Mouse (Mus musculus): ENCODE results near the gene Them4. TPM values are rescaled to one million over a fixed set of nuclear protein-coding genes. Genes with fewer than 3 reads are reported as not detected.

The Them4 gene
- polyA plus RNA-seq, 1 experiment = not detected

DNA sequence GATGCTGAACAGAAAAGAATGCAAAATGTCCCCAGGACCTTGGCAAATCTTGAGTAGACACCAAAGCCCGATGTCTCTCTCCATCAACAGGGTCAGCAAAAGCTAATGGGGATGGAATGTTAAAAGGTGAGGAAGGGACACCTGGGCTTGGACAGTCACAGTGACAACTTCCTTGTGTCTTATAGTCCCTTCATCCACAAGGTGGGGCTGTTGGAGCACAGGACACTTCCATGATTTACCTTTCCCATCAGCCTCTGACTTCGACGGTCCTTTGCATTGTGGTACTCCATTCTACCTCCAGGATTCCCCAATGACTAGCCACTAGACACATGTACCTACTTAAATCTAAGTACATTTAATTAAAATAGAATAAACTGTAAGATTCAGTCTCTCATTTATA lies 18.8 kb downstream of the Them4 start:
- Histone ChIP-seq H3K27ac (ENCODE audit: insufficient read depth, low read depth, low read length) (no peak overlapping the region), H3K4me1 (ENCODE audit: control insufficient read depth, insufficient read depth, low read length) (no peaks in the 10 kb centered on the region), H3K4me3 (ENCODE audit: insufficient read depth, low read depth, low read length) (no peak overlapping the region)
- 76% methylated on average over 3 of the region's 3 CpGs for WGBS
- TF ChIP-seq CTCF (IDR thresholded peaks at IDR 0.05; ENCODE audit: insufficient read depth, low read depth, low read length) = no peak
- no peak for TF ChIP-seq POLR2A (IDR thresholded peaks at IDR 0.05; ENCODE audit: insufficient read depth, low read depth, low read length)

GRCm38 (mm10) chr3:94334442-94334841 lies 24.6 kb downstream of the Them4 start:
- 93% methylated on average over 4 of the region's 4 CpGs for WGBS
- TF ChIP-seq CTCF (IDR thresholded peaks at IDR 0.05; ENCODE audit: insufficient read depth, low read depth, low read length) = no peak
- TF ChIP-seq POLR2A (IDR thresholded peaks at IDR 0.05; ENCODE audit: insufficient read depth, low read depth, low read length) = no peak
- no peak overlapping the region for H3K27ac ChIP-seq (ENCODE audit: insufficient read depth, low read depth, low read length)
- H3K4me3 ChIP-seq (ENCODE audit: insufficient read depth, low read depth, low read length) = no peak overlapping the region
- no peaks in the 10 kb centered on the region for H3K4me1 ChIP-seq (ENCODE audit: control insufficient read depth, insufficient read depth, low read length)

DNA sequence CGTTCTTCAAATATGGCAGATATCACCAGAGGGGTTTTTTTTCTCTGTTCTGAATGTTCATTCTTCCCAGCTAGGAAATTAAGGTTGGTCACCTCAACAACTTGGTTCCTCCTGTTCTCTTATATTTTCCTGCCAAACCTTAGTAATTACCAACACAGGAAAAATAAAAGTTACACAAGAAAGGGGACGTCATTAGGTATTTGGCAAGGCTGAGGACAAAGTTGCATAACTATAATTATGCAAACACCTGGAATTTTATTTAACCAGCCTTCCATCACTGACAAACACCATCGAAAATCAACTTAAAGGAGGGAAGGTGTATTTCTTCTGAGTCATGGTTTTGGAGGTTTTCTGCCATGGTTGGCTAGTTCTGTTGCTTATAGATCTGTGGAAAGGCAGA lies 28.6 kb downstream of the Them4 start:
- Histone ChIP-seq H3K4me1 (ENCODE audit: control insufficient read depth, insufficient read depth, low read length) (no peaks in the 10 kb centered on the region), H3K4me3 (ENCODE audit: insufficient read depth, low read depth, low read length) (no peak overlapping the region), H3K27ac (ENCODE audit: insufficient read depth, low read depth, low read length) (no peak overlapping the region)
- TF ChIP-seq CTCF (IDR thresholded peaks at IDR 0.05; ENCODE audit: insufficient read depth, low read depth, low read length) (no peak), POLR2A (IDR thresholded peaks at IDR 0.05; ENCODE audit: insufficient read depth, low read depth, low read length) (no peak)
- WGBS = 89% methylated on average over 3 of the region's 3 CpGs

- 56% methylated on average over 3 of the region's 3 CpGs for WGBS
- no peak within 1 kb of the TSS for H3K27ac ChIP-seq (ENCODE audit: insufficient read depth, low read depth, low read length)
- H3K4me3 ChIP-seq (ENCODE audit: insufficient read depth, low read depth, low read length) = no peak within 1 kb of the TSS
- no peaks in the 10 kb centered on the region for H3K4me1 ChIP-seq (ENCODE audit: control insufficient read depth, insufficient read depth, low read length)
- TF ChIP-seq CTCF (IDR thresholded peaks at IDR 0.05; ENCODE audit: insufficient read depth, low read depth, low read length) (no peak), POLR2A (IDR thresholded peaks at IDR 0.05; ENCODE audit: insufficient read depth, low read depth, low read length) (no peak)
Observed at GRCm38 (mm10) chr3:94341959-94342422, 32.1 kb downstream of the Them4 start, which contains the start of gene Them5. Them5 (plus strand) TSS chr3:94342099.

- Histone ChIP-seq H3K4me1 (ENCODE audit: control insufficient read depth, insufficient read depth, low read length) (no peaks in the 10 kb centered on the region), H3K4me3 (ENCODE audit: insufficient read depth, low read depth, low read length) (no peak overlapping the region), H3K27ac (ENCODE audit: insufficient read depth, low read depth, low read length) (no peak overlapping the region)
- TF ChIP-seq POLR2A (IDR thresholded peaks at IDR 0.05; ENCODE audit: insufficient read depth, low read depth, low read length) (no peak), CTCF (IDR thresholded peaks at IDR 0.05; ENCODE audit: insufficient read depth, low read depth, low read length) (no peak)
- 86% methylated on average over 1 of the region's 1 CpGs for WGBS
Observed at GRCm38 (mm10) chr3:94342552-94342951, 32.7 kb downstream of the Them4 start.

DNA sequence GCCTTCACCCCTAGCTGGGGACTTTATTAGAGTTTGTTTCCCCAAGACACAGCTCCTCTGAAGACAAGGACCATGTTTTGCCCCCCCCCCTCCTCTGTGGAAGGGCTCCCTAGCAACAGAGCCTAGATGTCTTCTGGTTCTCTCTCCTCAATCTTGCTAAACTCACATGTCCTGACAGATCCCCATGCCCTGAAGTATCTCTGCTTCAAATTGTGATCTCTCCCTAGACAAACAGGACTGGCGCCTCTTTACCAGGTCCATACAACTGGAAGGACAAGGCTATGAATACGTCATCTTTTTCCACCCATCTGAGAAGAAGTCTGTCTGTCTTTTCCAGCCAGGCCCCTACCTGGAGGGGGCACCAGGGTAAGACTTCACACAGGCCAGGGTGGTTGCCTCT lies 34.3 kb downstream of the Them4 start:
- H3K27ac ChIP-seq (ENCODE audit: insufficient read depth, low read depth, low read length) = no peak overlapping the region
- no peaks in the 10 kb centered on the region for H3K4me1 ChIP-seq (ENCODE audit: control insufficient read depth, insufficient read depth, low read length)
- no peak overlapping the region for H3K4me3 ChIP-seq (ENCODE audit: insufficient read depth, low read depth, low read length)
- no peak for TF ChIP-seq POLR2A (IDR thresholded peaks at IDR 0.05; ENCODE audit: insufficient read depth, low read depth, low read length)
- no peak for TF ChIP-seq CTCF (IDR thresholded peaks at IDR 0.05; ENCODE audit: insufficient read depth, low read depth, low read length)
- 97% methylated on average over 2 of the region's 2 CpGs for WGBS

- Histone ChIP-seq H3K4me3 (ENCODE audit: insufficient read depth, low read depth, low read length) (no peak overlapping the region), H3K4me1 (ENCODE audit: control insufficient read depth, insufficient read depth, low read length) (no peaks in the 10 kb centered on the region), H3K27ac (ENCODE audit: insufficient read depth, low read depth, low read length) (no peak overlapping the region)
- TF ChIP-seq CTCF (IDR thresholded peaks at IDR 0.05; ENCODE audit: insufficient read depth, low read depth, low read length) = no peak
- 79% methylated on average over 3 of the region's 3 CpGs for WGBS
Observed at GRCm38 (mm10) chr3:94344897-94345296, 35.0 kb downstream of the Them4 start.

- Histone ChIP-seq H3K4me3 (ENCODE audit: insufficient read depth, low read depth, low read length) (no peak overlapping the region), H3K4me1 (ENCODE audit: control insufficient read depth, insufficient read depth, low read length) (no peaks in the 10 kb centered on the region), H3K27ac (ENCODE audit: insufficient read depth, low read depth, low read length) (no peak overlapping the region)
- WGBS = 90% methylated on average over 2 of the region's 2 CpGs
- no peak for TF ChIP-seq POLR2A (IDR thresholded peaks at IDR 0.05; ENCODE audit: insufficient read depth, low read depth, low read length)
- no peak for TF ChIP-seq CTCF (IDR thresholded peaks at IDR 0.05; ENCODE audit: insufficient read depth, low read depth, low read length)
Observed at GRCm38 (mm10) chr3:94348146-94348545, 38.3 kb downstream of the Them4 start.

DNA sequence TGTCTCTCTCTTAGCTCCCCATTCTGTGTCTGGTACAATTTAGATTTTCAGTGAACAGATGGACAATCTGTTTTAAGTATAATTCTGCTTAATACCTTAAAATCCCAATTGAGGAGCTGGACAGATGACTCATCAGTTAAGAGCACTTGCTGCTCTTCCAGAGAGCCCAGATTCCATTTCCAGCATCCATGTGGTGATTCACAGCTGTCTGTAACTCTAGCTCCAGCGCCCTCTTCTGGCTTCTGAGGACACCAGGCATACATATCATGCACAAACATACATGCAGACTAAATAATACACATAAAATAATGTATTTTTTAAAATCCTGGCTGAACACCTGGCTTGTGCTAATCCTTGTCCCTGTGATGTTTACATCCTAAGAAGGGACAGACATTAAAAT lies 50.9 kb downstream of the Them4 start:
- 3% methylated on average over 1 of the region's 1 CpGs for WGBS
- Histone ChIP-seq H3K4me1 (ENCODE audit: control insufficient read depth, insufficient read depth, low read length) (peaks cover 17% of the 10 kb centered on the region), H3K4me3 (ENCODE audit: insufficient read depth, low read depth, low read length) (no peak overlapping the region), H3K27ac (ENCODE audit: insufficient read depth, low read depth, low read length) (no peak overlapping the region)
- TF ChIP-seq POLR2A (IDR thresholded peaks at IDR 0.05; ENCODE audit: insufficient read depth, low read depth, low read length) = no peak
- TF ChIP-seq CTCF (IDR thresholded peaks at IDR 0.05; ENCODE audit: insufficient read depth, low read depth, low read length) = no peak

GRCm38 (mm10) chr3:94362138-94362537 lies 52.2 kb downstream of the Them4 start, which contains the start of gene C2cd4d:
C2cd4d (plus strand) TSS chr3:94362438.
- TF ChIP-seq CTCF (IDR thresholded peaks at IDR 0.05; ENCODE audit: insufficient read depth, low read depth, low read length) (no peak), POLR2A (IDR thresholded peaks at IDR 0.05; ENCODE audit: insufficient read depth, low read depth, low read length) (no peak)
- Histone ChIP-seq H3K4me1 (ENCODE audit: control insufficient read depth, insufficient read depth, low read length) (peaks cover 17% of the 10 kb centered on the region), H3K4me3 (ENCODE audit: insufficient read depth, low read depth, low read length) (peak within 1 kb of the TSS; percentile 57), H3K27ac (ENCODE audit: insufficient read depth, low read depth, low read length) (no peak within 1 kb of the TSS)
- 72% methylated on average over 7 of the region's 7 CpGs for WGBS

Data from olfactory bulb, adult 2 months (tissue).